Mouse (Mus musculus): ENCODE data around the gene Vezt.

GRCm38 (mm10) chr10:93897043-93897646 lies 138.5 kb downstream of the Vezt start, which contains the start of gene Metap2:
- TF ChIP-seq CTCF (IDR thresholded peaks at IDR 0.05; ENCODE audit: extremely low read depth, insufficient read length, insufficient replicate concordance, low read depth, low read length) = no peak
- no peak for TF ChIP-seq POLR2A (IDR thresholded peaks at IDR 0.05; ENCODE audit: low read depth, low read length)
